Mouse (Mus musculus) gonadal fat pad, adult 2 months (tissue): ENCODE results near the gene L2hgdh. TPM values are rescaled to one million over a fixed set of nuclear protein-coding genes. Genes with fewer than 3 reads are reported as not detected.

Experiments used
- DNase-seq: peaks from one replicate; pipeline ENCODE4 v3.0.0-alpha.2; 2012; ENCODE audit warnings: low read depth
- polyA plus RNA-seq: library from polyadenylated mRNA; depleted of rRNA; stranded (reverse); fragments of >200 nt; gene quantifications from 2 replicates; pipeline ENCODE4 v1.2.3, GENCODE M21; 2012; rRNA removed

Gene L2hgdh
- polyA plus RNA-seq: 6.0 and 8.1 TPM in 2 replicates

DNA sequence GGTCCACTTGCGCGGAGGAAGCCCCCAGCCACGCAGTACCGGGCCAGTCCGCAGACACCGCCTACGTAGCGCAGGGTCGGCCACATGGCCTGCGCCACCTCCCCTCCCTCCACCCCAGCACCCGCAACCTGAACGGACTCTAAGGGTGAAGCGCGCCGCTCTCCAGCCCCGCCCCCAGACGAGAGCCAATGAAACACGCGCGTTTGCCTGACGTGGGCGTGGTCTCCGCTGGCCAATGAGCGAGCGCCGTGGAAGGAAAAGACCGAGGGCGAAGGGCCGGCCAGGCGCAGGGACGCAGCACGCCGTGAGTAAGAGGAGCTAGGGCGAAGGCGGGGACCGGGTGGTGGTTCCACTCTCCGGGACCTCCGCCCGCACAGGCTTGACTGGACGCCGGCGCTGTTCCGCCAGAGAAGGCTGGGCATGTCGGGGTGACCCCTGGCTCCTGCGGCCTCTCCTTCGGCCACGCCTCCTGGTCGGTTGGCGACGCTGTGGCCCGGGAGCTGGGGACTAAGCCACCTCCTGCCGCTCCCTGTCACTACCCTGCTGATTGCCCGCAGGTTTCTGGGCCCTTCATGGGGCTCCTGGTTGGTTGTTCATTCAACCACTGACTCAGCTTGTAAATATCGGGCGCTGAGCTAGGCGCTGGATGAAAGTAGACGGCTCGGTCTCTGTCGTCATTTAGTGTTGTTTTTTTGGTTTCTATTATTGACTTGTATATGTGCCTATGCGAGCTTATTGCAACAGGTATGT is at the start of gene L2hgdh, which contains the start of gene Atp5s:
L2hgdh (minus strand) TSS at position 163 of the 750 bp plus-strand sequence.
Atp5s (plus strand) TSS at position 240 of the 750 bp plus-strand sequence.
- DNase-seq: peak; percentile 63

DNA sequence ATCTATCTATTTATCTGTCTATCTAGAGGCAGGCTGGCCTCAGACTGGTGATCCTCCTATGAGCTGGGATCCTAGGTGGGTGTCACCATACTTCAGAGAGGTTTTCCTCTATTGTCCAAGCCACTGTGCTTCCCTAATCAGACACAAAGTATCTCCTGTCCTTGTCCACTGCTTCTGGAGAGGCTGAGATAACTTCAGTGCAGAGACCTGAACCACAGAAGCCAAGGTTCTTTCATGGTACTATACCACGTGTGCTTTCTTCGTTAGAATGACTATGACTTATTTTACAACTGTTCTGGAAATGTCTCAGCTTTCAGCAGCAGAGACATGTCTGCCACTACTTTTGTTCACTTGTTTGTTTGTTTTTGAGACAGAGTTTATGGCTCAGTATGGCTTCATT is 44.2 kb upstream of the L2hgdh start:
- DNase-seq: no peak

DNA sequence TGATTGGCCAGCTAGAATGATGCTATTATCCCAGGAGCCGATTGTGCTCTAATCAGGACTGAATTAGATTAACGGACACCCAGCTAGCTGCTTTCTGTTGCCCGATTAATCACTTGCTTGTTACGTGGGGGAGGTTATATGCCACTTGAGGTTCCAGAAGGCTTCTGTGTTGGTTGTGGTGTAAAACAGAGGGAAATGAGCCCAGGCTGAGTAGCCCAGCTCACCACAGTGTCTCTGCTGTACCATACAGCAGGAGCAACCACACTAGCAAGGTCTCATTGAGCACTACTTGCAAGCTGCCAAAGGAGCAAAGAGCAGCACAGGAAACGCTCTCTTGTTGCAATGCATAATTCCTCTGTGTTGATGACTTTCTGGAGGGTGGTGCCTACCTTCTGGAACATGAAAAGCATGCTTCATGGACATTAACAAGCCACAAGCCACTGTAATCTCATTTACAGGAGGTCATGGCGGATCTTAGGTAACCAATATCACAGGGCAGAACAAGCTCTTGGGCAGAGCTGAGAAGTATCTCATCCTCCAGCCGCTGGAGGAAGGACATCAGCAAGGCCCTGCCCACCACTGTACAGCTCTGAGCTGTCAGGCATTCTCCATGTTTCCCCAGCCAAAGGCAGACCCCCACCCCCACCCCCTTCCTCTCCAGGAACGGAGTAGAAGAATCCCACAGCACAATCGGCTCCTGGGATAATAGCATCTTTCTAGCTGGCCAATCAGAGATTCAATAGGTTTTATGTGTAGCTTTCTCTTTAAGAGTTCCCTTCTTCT is 43.0 kb upstream of the L2hgdh start:
- no peak for DNase-seq

DNA sequence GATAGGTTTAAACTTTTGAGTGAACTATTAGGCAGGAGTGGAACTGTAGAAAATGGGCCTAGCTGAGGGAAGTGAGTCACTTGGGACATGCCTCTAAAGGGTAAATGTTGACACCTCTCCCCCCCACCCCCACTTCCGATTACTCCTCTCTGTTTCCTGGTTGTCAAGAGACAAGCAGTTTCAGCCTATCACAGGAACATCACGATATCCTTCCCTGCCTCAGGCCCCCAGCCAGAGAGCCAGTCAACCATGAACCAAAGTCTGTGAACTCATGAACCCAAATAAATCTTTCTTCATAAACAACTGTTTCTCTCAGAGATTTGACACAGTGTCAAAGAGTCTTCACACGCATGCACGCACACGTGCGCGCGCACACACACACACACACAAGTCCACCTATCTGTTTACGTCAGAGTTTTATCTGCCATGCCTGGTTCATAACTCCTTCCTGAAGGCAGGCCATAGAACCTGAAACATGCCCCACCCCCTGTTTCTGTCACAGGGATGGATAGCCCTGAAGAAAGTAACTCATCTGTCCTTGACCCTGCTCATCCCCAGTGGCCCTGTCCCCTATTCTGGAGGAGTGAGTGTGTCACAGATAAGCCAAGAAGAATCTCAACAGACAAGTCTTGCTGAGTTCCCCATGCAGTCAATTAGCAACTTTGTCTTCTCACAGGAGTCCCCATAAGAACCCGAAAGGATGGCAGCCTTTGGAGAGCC is 41.7 kb upstream of the L2hgdh start:
- no peak for DNase-seq

DNA sequence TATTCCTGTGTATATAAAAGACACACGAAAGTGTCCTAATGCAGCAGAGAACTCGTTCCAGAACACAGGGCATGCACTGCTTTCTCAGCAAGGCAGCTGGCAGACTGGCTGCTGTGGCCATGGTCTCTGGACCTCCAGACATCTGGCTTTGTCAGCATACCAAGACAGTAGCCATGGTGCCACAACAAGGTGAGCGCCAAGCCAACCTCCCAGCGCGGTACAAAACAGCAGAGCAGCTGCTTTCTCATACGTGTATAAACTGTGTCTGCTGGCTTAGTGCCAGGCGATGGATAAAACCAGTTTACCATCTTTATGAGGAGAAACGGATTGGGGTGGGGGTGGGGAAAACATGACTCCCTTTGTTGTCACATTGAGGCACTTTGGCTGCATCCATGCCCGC is 40.9 kb upstream of the L2hgdh start:
- no peak for DNase-seq

DNA sequence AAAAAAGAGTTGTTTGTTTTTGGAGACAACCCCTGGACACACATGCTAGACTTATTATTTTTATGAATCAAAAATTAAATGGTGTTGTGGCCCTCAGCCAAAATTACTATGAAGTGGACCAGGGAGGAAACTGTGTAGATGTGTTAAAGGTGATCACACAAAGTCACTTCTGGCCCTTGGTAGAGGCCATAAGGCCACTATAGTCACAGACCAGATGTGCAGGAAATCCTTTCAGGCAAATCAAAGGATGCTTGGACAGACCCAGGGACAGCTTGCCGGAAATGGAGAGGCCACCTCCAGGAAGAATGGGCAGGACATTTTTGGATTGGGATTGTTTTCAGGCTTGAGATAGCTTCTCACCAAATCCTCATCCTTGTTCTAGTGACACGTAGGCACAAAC is 36.9 kb upstream of the L2hgdh start:
- DNase-seq: no peak

DNA sequence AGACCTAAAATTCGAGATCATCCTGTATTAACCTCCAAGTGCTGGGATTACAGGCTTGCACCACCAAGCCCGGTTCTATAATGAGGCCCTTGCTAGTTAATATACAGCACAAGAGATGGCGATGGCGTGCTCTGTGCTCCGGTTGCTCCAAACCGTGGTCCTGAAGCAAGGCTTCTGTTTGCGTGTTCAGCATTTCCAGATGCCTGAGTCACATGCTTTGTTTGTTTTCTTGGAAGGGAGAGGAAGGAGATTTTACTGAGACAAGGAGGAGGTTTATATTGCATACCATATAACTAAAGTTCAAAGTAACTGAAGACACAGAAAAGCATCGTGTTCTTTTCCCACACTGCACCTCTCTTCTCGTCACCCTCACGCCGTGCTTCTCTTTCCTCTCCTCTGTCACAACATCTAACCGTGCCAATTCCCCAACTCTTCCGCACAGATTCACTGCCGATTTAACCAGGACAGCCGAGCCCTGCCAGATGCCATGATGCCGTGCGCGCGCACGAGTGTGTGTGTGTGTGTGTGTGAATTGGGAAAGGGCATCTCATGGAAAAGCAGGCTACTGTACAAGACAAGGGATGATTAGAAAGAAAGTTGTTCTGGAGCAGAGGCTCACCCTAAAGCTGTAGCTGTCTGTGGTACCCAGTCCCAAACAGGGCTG is 36.2 kb upstream of the L2hgdh start:
- DNase-seq: no peak

DNA sequence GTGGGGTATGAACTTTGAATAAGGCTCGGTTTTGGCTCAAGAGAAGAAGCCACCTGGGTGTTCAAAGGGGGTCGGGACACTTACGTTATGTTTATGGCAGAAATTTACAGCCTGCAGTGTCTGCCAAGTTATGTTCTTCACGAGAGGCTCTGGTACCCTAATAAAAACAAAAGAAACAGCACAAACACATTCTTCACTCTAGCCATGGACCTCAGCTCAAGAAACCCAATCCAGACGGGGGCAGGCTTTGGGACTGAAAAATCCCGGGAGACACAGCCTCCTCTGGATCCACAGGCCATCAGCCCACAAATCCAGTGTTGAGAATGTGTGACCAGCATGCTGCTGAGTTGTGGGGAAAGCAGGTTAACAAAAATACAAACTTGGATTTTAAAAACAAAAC is 35.3 kb upstream of the L2hgdh start:
- DNase-seq: no peak

DNA sequence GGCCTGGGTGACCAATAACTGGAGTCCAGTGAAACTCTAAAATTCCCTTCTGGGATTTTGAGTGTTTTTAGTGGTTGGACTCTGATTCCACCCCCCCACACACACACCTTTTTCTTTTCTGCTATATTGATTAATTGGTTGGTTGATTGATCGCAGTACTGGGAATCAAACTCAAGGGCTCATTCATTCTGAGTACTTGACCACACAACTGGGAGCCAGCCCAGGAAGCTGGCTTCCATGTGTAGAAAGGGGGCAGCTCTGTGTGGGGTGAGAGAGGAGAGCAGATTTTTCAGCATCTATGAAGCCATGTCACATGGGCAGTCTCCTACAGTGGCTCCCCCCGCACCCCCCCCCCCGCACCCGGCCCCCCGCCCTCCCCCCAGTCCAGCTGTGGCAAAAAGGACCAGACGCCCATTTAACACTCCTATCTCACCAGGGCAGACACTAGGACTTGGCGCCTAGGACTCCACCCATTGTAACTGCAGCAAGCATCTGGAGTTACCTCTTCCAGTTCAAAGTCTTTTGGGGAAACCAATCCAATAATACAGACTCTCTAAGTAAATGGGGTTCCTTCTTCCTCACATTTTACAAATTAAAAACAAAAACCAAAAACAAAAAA is 34.7 kb upstream of the L2hgdh start:
- DNase-seq: no peak

DNA sequence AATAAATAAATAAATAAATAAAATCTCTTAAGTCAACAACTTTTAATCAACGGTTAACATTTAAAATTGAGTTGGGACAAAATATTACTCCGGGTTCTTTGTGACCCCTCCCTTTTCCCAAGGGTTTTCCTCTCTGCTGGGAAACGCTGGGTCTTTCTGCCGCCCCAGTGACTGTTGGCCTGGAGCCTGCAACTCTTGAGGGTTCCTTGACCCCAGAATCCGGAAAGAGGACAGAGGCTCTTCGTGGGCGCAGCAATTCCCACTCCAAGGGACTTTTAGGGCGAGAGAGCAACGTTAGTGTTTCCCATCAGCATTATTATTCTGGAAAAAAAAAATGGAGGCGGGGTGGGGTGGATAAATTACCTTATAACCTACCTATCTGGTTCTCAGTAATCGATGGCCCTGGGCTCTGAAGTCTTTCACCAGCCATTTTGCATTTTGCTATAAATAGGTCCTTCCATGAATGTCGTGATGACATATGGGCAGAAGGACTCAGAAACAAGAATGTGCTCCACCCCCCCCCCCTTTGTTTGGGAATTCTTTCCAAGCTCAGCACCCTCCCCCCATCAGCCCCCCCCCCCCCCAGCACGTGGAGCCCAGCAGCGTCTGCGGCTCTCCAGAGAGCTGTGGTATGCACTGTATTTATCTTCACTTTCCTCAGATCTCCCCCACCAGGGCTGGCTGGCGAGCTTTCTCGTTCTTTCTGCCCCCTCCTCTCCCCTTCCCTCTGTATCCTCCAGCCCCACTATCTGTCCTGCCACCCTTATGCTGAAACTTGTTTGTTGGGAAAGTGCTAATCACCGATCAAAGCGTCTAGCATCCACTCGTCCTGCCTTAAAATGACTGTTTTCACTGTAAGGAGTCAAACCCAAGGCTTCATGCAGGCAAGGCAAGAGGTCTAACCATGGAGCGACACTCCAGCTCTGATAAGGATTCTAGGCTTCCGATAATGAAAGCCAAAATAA is 33.8 kb upstream of the L2hgdh start:
- DNase-seq: no peak

DNA sequence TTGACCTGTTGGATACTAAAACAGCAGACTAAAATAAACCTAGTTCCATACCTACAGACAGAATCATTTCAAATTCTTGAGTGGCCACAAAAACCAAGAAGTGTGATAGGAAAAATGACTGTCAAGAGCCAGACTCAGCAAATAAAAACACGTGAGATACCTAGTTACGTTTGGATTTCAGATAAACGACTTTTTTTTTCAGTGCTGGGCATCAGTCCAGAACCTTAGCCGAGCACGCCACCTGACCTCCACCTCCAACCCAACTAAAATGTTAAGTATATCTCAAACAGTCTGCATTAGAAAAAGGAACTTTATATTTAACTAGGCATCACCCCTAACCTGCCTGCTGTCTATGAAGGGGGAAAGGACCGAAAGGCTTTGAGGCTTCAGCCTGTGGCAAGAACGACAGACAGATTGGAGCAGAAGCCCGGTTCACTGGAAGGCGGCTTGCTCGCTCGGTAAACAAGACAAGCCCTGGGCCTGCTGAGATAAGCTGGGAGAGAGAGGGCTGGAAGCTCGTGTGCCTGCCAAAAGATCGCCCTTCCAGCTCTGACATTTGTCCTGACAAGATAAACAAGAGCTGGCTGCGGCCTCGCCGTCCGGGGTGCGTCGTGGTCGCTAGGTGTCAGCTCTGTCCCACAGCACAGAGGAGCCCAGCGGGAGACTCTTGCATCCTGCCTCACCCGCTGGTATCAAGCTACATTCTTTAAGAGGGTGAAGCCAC is 32.9 kb upstream of the L2hgdh start:
- no peak for DNase-seq

DNA sequence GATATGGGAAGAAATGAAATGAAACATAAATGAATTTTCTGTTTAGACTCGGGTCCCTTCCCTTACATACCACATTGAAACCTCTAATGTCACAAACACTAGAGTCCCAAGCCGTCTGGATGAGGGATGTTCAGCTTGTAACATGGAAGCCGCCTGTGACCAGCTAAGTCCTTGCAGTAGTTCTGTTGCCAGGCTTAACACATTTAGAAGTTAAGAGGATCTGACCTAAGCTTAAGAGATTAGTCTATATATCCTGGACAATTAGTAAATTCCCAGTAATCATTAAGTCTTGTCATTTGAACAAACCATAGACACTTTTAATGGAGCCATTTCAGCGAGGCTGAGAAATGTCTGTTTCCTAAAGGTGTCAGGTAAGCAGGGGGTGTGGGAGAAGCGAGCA is 31.3 kb upstream of the L2hgdh start:
- no peak for DNase-seq

DNA sequence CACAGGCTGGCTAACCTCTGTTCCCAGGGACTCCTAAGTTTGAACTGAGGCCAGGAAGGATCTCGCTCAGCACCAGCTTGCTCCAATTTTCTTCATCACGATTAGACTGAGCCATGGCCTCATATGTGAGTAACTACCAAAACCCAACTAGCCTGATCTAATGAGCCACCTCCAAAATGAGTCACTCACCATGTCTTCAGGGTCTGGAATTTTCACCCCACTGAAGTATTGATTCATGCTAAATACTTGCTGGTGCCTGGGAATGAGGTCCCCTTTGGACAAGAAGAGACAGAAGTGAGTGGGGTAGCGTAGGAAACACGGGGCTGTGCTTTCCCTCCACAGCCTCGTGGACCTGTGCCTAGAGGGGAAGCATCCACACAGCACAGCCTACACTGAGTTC is 29.3 kb upstream of the L2hgdh start:
- no peak for DNase-seq

DNA sequence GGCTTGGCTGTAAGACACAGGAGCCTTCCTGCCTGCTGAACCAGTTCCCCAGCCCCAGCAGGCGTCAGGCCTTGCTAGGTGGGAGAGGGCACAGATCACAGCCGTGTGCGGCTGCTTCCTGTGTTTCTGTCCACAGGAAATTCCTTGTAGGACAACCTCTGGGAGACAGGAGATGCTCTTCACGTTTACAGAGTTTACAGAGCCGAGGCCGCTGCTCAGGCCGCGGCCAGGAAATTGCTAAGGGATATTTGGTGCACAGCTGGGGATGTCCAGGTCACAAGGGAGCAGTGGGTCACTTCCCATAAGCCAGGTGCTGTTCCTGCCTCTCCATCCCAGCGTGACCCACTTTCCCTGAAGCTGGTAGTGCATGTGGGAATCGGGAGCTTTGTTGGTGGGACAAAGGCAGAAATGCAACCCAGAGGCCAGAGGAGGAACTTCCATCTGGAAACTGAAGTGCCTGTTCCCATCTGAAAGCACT is 27.2 kb upstream of the L2hgdh start:
- no peak for DNase-seq

DNA sequence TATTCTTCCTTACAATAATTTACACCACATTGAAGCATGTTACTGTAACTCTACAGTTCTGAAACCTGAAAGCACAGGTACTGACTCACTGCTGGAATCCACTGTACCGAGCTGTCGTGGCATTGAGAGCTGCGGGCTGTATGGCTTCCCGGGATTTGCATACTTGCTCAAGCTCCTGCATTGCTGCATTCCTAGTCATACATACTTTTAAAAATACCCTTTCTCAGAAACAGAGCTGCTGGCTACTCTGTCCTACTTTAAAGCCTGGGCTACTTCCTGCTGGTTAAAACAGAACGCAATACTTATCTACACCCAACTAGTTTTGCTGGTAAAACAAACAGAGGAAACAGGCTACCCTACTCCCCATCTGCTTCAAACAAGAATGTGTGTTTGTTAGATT is 19.5 kb upstream of the L2hgdh start:
- no peak for DNase-seq

DNA sequence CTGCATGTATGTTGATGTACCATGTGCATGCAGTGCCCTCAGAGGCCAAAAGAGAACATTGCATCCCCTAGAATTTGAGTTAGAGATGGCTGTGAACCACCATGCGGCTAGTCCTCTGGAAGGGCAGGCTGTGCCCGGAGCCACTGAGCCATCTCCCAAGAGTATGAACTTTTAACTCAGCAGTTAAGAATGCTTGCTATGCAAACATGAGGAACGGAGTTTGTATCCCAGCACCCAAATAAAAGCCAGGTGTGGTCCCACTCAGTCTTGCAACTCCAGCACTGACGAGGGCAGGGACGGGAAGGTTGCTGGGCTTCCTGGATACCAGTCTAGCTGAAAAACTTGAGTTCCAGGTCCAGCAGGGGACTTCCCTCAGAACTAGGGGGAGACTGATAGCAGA is 17.3 kb upstream of the L2hgdh start:
- no peak for DNase-seq

DNA sequence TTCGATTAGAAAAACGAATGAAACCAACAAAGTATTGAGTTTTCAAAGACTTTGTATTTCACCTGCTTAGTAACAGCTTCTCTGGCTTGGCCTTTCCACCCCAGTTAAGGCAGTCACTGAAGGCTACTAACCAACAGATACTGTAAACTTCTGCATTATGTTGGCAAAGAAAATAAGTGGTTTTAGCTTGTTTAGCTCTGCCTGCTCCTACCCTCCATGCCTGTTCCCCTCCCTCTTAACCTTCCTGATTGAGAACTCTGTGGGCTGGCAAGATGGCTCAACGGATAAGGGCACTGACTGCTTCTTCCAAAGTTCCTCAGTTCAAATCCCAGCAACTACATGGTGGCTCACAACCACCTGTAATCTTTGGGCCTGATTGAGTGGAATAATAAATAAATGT is 9.2 kb upstream of the L2hgdh start:
- DNase-seq: no peak

DNA sequence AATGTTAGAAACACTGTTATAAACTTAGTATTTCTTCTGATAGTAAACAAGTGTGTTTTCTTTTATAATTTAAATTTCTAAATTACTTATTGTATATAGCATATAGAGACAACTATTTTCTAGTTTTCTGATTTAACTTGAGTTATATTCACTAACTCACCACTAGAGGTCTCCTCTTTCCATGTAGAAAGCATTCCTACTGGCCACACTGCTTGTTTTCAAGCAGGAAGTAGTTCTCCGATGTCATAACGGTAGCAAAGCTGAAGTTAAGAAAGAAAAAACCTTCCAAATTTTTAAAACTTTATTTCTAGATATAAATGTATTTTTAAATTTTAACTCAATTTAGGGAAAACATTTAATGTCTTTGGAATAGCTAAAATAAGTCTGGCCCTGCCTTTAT is 8.8 kb upstream of the L2hgdh start:
- no peak for DNase-seq

DNA sequence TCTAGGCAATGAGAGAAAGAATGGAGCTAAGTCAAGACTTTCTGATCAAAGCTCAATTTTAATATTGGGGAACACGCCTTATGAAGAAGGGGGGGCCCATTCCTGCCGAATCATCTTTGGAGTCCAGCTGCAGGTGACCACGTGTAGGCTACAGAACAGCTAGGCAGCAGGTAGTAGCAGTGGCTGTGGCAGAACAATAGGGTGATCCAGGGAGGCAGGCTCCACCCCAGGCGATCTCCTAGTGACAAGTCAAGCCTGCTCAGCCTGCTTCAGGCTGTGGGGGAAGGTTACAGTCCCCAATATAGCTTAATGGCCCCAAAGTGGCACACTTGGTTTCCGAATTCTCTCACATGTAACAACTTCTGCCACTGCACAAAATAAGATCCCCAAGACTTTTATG is 7.5 kb upstream of the L2hgdh start:
- DNase-seq: no peak

DNA sequence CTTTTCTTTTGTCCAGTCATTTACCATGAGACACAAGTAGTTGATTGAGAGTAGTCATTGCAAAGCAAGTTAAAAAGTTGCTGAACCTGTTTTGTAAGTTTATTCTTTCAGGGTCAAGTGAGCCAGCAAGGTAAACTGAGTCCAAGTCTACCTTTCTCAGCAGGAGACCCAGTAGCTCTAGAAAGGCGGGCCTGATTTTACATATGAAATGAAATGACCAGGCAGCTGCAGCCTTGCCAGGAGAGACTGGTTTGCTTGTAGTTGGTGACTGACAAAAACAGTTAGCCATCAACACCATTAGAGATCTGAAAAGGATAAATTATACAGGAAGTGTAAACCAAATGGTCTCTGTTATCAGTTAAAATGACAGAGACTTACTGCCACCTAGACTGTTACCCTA is 5.6 kb upstream of the L2hgdh start:
- no peak for DNase-seq
